Mouse (Mus musculus) kidney, postnatal 36 days (tissue): ENCODE data around the gene Ccdc144b.

Experiments
- DNase-seq, 2 experiments: peaks; one replicate each; pipeline ENCODE4 v3.0.0; 2021 to 2022; ENCODE audit warnings: mixed read lengths in 2 of 2

Ccdc144b gene

GRCm38 (mm10) chr3:36053447-36053846 lies at the start of gene Ccdc144b:
Gene Ccdc144b, minus strand, starts transcription at chr3:36053547.
- no peak for DNase-seq

GRCm38 (mm10) chr3:36095371-36095770 lies 42.0 kb upstream of the Ccdc144b start:
- DNase-seq: no peak

DNA sequence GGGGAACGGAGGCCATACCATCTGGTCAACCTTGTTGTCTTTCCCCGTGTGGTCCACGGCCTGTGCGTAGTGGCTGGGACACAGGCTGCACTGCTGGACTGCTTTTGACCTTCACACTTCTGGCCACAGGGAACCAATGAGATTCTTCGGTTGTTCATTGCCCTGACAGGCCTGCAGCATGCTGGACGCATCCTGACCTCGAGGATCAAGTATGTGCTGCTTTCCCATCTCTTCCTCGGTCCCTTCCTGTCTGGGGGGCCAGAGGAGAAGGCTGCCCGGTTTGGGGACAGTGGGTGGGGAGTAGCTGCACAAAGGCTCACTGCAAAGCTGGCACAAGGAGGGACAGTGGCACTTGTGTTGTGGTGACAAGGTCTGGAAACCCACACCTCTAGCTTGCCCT lies 34.2 kb upstream of the Ccdc144b start:
- DNase-seq: peak in 1 of 2 experiments; percentile 12

- DNase-seq: no peak
Observed at GRCm38 (mm10) chr3:36085394-36085793, 32.0 kb upstream of the Ccdc144b start.

DNA sequence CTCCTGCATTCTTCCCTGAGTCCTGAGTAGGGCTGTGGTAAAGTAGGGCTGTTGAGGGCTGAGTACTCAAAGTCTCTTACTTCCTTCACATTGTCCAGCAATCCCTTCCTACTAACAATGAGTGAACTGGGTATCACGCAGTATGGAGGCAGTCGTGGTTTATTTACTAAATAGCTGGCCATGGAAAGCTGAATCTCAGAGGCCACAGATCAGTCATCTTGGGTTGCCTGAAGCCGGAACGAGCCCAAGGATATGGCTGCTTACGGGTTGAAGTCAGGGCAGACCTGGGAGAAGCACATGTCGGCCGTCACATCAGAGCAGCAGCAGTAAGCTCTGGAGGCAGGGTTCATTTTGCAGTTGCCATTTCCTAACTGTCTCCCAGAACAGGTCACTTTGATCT lies 30.0 kb upstream of the Ccdc144b start:
- no peak for DNase-seq

DNA sequence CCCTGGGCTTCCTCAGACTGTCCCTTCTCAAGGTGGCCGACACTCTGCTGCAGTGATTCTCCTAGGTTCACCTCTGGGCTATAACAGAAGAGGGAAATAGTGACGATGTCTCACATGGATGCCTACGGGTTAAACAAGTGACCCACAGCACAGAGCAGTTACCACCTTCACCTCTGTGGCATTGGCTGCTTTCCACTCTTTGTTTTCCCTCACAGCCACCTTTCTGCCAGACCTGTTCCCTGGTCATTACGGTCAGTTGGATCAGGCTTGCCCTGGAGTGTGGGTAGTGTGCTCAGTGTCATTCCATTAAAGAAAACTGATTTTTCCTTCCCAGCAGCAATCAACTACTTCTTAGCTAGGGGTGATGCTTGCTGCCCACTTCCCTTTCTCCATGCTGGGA lies 29.5 kb upstream of the Ccdc144b start:
- peak; percentile 33 to 59 for DNase-seq

DNA sequence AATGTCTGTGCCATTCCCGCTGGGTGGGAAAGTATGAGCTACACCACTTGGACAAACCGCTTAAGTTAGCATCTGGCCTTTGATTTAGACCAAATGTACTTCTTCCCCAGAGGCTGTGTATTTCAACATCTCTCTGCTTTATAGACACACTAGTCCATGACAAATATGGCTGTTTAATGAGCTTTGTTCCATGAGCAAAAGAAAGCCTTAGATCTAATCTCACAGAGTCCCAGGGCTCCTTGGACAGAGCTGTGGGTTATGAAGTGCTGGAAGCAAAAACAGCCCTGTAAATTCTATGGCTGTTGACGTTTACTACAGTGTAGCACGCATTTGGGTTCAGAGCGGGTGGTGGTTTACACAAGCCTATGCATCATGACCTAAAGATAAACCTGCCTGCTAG lies 27.4 kb upstream of the Ccdc144b start:
- DNase-seq: no peak

DNA sequence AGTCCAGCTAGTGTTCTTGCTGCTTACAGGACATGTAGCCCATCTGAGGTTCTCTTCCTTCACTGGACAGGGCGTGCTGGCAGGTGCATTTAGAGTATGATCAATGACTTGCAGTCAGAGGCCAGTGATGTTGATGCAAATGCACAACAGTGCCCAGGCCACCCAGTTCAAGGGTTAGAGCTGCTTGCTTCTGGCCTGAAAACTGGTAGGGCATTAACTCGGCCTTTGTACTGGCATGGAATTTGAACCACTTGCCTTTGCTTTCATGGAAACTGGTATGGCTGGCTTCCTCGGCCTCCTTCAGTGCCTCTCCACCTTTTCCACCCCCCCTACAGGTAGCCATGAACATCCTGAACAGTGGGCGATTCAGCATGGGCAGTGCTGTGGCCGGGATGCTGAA lies 26.5 kb upstream of the Ccdc144b start:
- DNase-seq: peak; percentile 73 to 82

DNA sequence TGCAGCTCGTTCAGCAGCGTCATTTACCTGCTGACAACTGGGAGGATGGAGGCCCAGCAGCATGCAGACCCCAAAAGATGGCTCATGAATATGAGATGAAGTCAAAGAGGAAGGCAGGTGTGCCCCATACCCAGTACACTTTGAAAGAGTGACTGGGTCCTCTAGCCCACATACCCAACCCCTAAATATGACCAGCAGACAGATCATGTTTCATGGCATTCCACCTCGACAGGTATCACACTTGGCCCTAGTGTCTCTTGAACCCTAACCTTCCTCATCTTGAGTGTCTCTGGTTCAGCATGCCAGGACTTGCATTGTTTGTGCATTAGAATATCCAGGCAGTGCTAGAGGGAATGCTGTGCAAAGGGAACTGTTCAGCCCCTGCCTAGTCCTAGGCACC lies 24.0 kb upstream of the Ccdc144b start:
- DNase-seq: no peak

GRCm38 (mm10) chr3:36075466-36075865 lies 22.1 kb upstream of the Ccdc144b start:
- DNase-seq: no peak

DNA sequence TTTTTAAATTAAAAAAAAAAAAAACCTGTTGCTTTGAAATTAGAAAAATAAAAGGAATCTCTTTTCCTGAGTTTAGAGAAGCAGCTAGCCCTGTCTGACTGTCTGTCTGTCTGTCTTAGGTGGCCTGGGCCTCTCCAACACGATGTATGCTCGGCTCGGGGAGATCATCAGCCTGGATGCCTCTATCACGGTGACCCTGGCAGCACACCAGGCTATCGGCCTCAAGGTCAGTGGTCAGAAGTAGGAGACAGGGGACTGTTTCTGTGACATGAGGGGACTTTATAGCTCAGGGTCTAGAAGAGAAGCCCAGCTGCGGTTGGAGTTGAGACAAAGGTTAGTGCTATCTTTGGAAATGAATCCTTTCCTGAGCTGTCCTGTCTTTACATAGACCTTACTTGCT lies 20.9 kb upstream of the Ccdc144b start:
- DNase-seq: no peak

DNA sequence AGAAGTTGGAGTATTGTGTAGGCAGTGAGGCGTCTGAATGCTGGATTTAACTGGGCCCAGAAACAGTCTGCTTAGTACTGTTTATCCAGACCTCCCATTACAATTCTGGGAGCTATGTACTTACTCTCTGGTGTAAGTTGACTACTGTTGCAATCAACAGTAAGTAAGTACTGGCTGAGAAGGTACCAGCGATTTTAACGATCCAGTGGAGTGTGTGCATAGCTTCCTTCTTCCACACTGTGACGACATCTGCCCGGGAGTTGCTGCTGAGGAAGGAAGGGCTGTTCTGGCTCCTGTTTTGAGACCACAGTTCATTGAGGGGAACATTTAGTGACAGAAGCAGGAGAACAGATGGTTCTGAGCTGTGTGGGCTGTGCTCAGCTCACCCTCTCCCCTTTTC lies 17.7 kb upstream of the Ccdc144b start:
- no peak for DNase-seq

GRCm38 (mm10) chr3:36070436-36070835 lies 17.1 kb upstream of the Ccdc144b start:
- DNase-seq: no peak

DNA sequence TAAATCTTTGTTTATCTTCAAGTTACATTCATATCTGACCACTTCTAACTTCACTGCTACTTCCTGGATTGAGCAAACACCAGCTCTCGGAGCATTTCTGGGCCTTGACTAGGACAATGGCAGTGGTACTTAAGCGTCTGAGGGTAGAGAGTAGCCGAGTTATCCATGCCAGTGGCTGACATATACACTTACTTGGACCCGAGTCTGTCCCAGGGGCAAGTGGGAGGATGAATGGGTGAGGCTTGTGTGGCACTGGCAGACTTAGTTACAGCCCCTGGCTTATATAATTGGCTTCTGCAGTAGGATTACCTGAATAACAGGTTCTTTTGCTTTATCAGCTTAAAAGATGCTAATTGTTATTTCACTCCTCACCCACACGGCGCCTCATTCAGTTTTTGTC lies 14.4 kb upstream of the Ccdc144b start:
- DNase-seq: no peak

GRCm38 (mm10) chr3:36065843-36066651 lies 12.7 kb upstream of the Ccdc144b start, which contains the start of gene Acad9:
Gene Acad9, plus strand, starts transcription at chr3:36065979.
- DNase-seq: peak; percentile 96 to 98

GRCm38 (mm10) chr3:36065166-36065565 lies 11.8 kb upstream of the Ccdc144b start:
- no peak for DNase-seq

- DNase-seq: no peak
Observed at GRCm38 (mm10) chr3:36064592-36065061, 11.3 kb upstream of the Ccdc144b start.

DNA sequence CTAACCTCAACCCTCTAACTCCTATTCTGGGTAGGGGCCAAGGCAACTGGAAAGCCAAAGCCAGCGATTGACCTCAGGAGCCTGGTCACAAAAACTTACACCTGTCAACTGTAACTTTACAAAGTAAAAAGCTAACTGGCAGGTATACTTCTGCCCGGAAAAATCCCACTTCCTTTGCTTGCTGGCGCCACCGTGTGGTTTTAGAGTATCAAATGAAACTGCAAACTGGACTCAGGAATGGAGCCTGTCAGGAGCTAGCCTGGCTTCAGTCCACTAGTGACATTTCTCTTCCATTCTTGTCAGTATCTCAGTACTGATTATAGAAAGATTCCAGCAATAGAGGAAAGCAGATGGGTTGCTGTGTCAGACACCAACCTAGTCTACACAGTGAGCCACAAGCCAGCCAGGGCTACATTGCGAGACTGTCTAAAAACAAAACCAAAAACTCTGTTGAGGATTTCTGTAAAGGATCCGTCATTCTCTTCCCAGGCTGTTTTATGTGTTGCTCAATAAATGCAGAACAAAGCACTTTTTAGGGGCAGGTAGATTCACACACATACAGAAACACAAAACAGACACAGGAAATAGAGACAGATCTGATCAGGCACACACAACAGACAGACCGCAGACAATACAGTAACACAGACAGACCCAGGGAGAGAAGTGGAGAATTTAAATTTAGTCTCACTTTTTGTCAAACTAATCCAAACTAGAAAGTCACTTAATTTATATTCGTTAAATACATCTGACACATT lies 6.9 kb upstream of the Ccdc144b start:
- DNase-seq: peak; percentile 71 to 91

GRCm38 (mm10) chr3:36049106-36049505 lies 4.2 kb downstream of the Ccdc144b start:
- no peak for DNase-seq

GRCm38 (mm10) chr3:36045086-36045485 lies 8.3 kb downstream of the Ccdc144b start:
- no peak for DNase-seq

DNA sequence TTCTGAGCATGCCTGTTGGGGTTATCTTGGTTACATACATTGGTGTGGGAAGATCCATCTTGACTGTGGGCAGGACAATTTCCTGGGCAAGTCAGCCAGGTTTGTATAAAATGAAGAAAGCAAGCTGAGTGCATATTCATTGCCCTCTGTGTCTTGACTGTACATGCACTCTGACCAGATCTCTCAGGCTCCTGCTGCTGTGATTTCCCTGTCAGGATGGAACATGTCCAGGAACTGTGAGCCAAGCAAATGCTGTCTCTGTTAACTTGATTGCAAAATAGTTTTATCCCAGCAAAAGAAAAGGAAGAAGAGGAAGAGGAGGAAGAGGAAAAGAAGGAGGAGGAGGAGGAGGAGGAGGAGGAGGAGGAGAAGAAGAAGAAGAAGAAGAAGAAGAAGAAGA lies 8.8 kb downstream of the Ccdc144b start:
- DNase-seq: no peak

DNA sequence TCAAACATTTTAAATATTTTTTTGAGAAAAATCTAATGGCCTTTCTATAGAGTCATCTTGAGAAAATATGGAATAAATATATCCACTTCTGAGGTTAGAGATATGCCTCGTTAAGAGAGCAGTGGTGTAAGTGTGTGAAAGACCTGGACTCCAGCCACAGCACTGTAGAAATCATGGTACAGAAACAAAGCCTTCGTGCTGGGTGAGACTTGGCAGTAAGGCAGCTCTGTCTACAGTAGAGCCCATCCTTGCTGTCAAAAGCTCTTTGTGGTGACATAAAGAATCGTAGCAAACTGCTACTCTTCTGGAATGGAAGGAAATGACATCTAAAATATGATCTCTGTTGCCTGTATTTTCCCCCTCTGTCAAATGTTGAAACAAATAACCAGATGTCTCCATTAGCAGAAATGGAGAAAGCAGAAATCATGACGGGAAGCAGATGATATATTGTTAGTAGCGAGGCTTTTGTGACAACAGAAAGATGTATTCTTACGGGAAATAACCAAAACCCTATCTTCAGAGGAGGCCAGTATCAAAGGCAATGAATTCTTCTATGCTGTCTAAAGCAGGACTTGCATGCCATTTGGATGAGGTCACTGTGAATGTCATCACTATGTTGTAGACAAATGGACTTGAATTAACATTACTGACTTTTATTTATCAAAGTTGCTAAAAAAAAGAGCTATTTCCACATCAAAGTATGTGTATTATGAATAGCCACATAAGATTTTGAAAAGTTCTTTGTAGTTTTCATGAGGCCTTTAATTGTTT lies 21.4 kb downstream of the Ccdc144b start:
- DNase-seq: no peak

GRCm38 (mm10) chr3:36029993-36030392 lies 23.4 kb downstream of the Ccdc144b start:
- no peak for DNase-seq
